Mouse (Mus musculus) liver, adult 2 months (tissue): ENCODE results near the gene Ubac2. TPM values are rescaled to one million over a fixed set of nuclear protein-coding genes. Genes with fewer than 3 reads are reported as not detected.
A peak's percentile ranks its signal among the peaks of the same experiment; 100 is the strongest.

ENCODE experiments used
- DNase-seq: peaks from one replicate; pipeline ENCODE4 v3.0.0-alpha.2; 2011; ENCODE audit warnings: low read depth, low spot score; ENCODE audit errors: extremely low read depth
- H3K27ac ChIP-seq: fragments of 200-500 bp; replicated peaks from 2 replicates; pipeline ENCODE4 v1.5.1; 2012; ENCODE audit warnings: low read depth, mild to moderate bottlenecking, control low read depth, inconsistent platforms, low read length; ENCODE audit not compliant: insufficient read depth
- H3K27me3 ChIP-seq: fragments of 200-500 bp; 2 replicates; pipeline ENCODE4 v1.6.1; 2012; ENCODE audit warnings: mild to moderate bottlenecking, moderate library complexity, low read length, inconsistent platforms; ENCODE audit not compliant: control insufficient read depth, insufficient read depth
- H3K36me3 ChIP-seq: fragments of 200-500 bp; 2 replicates; pipeline ENCODE4 v1.6.1; 2012; ENCODE audit warnings: low read length, inconsistent platforms; ENCODE audit not compliant: control insufficient read depth, insufficient read depth
- H3K4me1 ChIP-seq: fragments of 200-500 bp; 2 replicates; pipeline ENCODE4 v1.6.1; 2011; ENCODE audit warnings: low read length; ENCODE audit not compliant: control insufficient read depth, insufficient read depth
- H3K4me3 ChIP-seq: fragments of 200-500 bp; 2 replicates; pipeline ENCODE4 v1.5.1; 2011; ENCODE audit warnings: low read depth, mild to moderate bottlenecking, control low read depth, low read length, moderate library complexity; ENCODE audit not compliant: insufficient read depth
- H3K79me2 ChIP-seq: fragments of 200-500 bp; 2 replicates; pipeline ENCODE4 v1.6.1; 2012; ENCODE audit warnings: inconsistent platforms, mild to moderate bottlenecking, low read length, moderate library complexity; ENCODE audit not compliant: control insufficient read depth, insufficient read depth
- H3K9ac ChIP-seq: fragments of 200-500 bp; 2 replicates; pipeline ENCODE4 v1.6.1; 2012; ENCODE audit warnings: low read depth, mild to moderate bottlenecking, control low read depth, inconsistent platforms, low read length
- CTCF ChIP-seq: fragments of 200-500 bp; IDR thresholded peaks from 2 replicates; pipeline ENCODE4 v1.5.1; 2011; ENCODE audit warnings: low read depth, low read length, control low read depth
- POLR2A ChIP-seq: fragments of 200-500 bp; IDR thresholded peaks from 2 replicates; pipeline ENCODE4 v1.6.1; 2011; ENCODE audit warnings: low read length, control low read depth; ENCODE audit not compliant: insufficient read depth; ENCODE audit errors: extremely low read depth
- WGBS: fragments of 180-500 bp; shearing (Covaris S2); methylation state at CpG from one replicate; pipeline ENCODE4 v1.1.7; 2018; 5-methylcytosine and 5-hydroxymethylcytosine counted together
- polyA plus RNA-seq: library from polyadenylated mRNA; depleted of rRNA; stranded (reverse); fragments of >200 nt; gene quantifications from 2 replicates; pipeline ENCODE4 v1.2.3, GENCODE M21; 2012
- total RNA-seq: library from RNA; depleted of rRNA; stranded (reverse); fragments of >200 nt; gene quantifications from 2 replicates; pipeline ENCODE4 v1.2.3, GENCODE M21; 2014

Gene Ubac2
- total and polyA plus RNA-seq, 2 experiments: 20.3 to 49.4 TPM

- H3K9ac ChIP-seq: no peak overlapping the region
- DNase-seq: no peak
- TF ChIP-seq CTCF: no peak
- no peak for TF ChIP-seq POLR2A
- no peaks in the 10 kb centered on the region for H3K27me3 ChIP-seq
- H3K4me1 ChIP-seq: peaks cover 2% of the 10 kb centered on the region; the same call in 1 of the 2 replicates
- no peak overlapping the region for H3K4me3 ChIP-seq
- no peak overlapping the region for H3K27ac ChIP-seq
- 88% methylated on average over 5 of the region's 5 CpGs for WGBS
- peaks cover 4% of the 10 kb centered on the region for H3K36me3 ChIP-seq
- no peaks in the 10 kb centered on the region for H3K79me2 ChIP-seq
Observed at GRCm38 (mm10) chr14:121915143-121915542, 36.7 kb downstream of the Ubac2 start.

DNA sequence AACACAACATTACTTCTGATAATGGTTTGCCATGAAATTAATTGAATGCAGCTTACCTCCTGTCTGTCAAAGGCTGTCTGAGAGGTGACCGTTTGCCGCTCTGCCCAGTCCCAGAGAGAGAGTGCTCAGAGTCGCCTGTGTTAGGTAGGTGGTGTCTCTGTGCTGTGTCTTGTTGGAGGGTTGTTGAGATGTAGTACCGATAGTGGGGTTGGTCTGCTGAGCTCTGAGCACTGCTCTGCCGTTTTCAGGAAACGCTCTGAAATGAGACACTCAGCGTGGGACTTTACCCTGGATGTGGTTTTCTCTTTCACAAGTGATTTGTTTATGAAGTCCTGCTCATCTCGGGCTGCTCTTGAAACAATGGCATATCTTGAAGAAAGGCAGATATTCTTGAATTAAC is 37.2 kb downstream of the Ubac2 start, which contains the start of gene Gpr18:
Gene Gpr18, minus strand, starts transcription at position 161 of the 400 bp plus-strand sequence.
- 77% methylated on average over 8 of the region's 8 CpGs for WGBS
- Histone ChIP-seq H3K4me3 (no peak within 1 kb of the TSS), H3K27me3 (no peaks in the 10 kb centered on the region), H3K36me3 (peaks cover 2% of the 10 kb centered on the region; the same call in 1 of the 2 replicates), H3K9ac (no peak within 1 kb of the TSS), H3K27ac (no peak within 1 kb of the TSS), H3K4me1 (peaks cover 2% of the 10 kb centered on the region; the same call in 1 of the 2 replicates), H3K79me2 (no peaks in the 10 kb centered on the region)
- no peak for TF ChIP-seq CTCF
- no peak for TF ChIP-seq POLR2A
- DNase-seq: no peak

- no peak for TF ChIP-seq POLR2A
- no peak for TF ChIP-seq CTCF
- H3K9ac ChIP-seq: no peak overlapping the region
- no peak overlapping the region for H3K27ac ChIP-seq
- WGBS: 88% methylated on average over 6 of the region's 6 CpGs
- H3K79me2 ChIP-seq: no peaks in the 10 kb centered on the region
- no peaks in the 10 kb centered on the region for H3K36me3 ChIP-seq
- H3K27me3 ChIP-seq: no peaks in the 10 kb centered on the region
- H3K4me1 ChIP-seq: peaks cover 2% of the 10 kb centered on the region; the same call in 1 of the 2 replicates
- no peak for DNase-seq
- H3K4me3 ChIP-seq: no peak overlapping the region
Observed at GRCm38 (mm10) chr14:121916311-121917094, 38.1 kb downstream of the Ubac2 start.

GRCm38 (mm10) chr14:121918266-121918665 is 39.8 kb downstream of the Ubac2 start:
- no peak overlapping the region for H3K4me3 ChIP-seq
- no peak overlapping the region for H3K9ac ChIP-seq
- no peaks in the 10 kb centered on the region for H3K36me3 ChIP-seq
- H3K27ac ChIP-seq: no peak overlapping the region
- no peaks in the 10 kb centered on the region for H3K79me2 ChIP-seq
- WGBS: 21% methylated on average over 3 of the region's 3 CpGs
- TF ChIP-seq POLR2A (no peak), CTCF (no peak)
- H3K27me3 ChIP-seq: no peaks in the 10 kb centered on the region
- H3K4me1 ChIP-seq: peaks cover 2% of the 10 kb centered on the region; the same call in 1 of the 2 replicates
- DNase-seq: peak; percentile 81

DNA sequence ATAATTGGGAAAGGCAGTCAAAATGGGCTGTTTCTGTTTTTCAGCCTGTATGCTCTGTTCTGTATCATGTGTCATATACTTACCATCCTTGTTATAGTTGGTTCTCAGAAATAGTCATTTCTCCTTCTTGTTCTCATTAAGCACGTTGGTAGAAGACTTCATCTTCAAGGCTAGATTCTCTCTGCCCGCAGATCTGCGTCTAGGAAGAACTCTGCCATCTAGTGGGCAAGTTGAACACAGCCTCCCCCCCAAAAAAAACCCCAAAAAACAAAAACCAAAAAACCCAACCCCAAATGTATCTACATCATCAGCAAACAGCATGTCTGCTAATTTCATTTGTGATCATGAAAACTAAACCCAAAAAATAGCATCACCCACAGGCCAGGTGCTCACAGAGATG is 41.3 kb downstream of the Ubac2 start:
- no peak overlapping the region for H3K4me3 ChIP-seq
- no peak for DNase-seq
- H3K27ac ChIP-seq: no peak overlapping the region
- TF ChIP-seq POLR2A (no peak), CTCF (peak; percentile 46; the same call in 1 of the 2 replicates)
- H3K4me1 ChIP-seq: peaks cover 2% of the 10 kb centered on the region; the same call in 1 of the 2 replicates
- no peak overlapping the region for H3K9ac ChIP-seq
- WGBS: 31% methylated on average over 3 of the region's 3 CpGs
- H3K36me3 ChIP-seq: no peaks in the 10 kb centered on the region
- no peaks in the 10 kb centered on the region for H3K79me2 ChIP-seq
- no peaks in the 10 kb centered on the region for H3K27me3 ChIP-seq
